Mouse (Mus musculus): ENCODE measurements around the gene Psap. TPM values are rescaled to one million over a fixed set of nuclear protein-coding genes. Genes with fewer than 3 reads are reported as not detected.
"Not testable (repeated sequence)": the region's sequence is repeated elsewhere in the genome, so short reads cannot be mapped to it uniquely, and the experiment has no call there.

Psap gene
- total RNA-seq (2015; ENCODE audit: low replicate concordance) (293 and 311 TPM in 2 replicates), total RNA-seq (2017; ENCODE audit: low replicate concordance) (222 and 228 TPM in 2 replicates)

DNA sequence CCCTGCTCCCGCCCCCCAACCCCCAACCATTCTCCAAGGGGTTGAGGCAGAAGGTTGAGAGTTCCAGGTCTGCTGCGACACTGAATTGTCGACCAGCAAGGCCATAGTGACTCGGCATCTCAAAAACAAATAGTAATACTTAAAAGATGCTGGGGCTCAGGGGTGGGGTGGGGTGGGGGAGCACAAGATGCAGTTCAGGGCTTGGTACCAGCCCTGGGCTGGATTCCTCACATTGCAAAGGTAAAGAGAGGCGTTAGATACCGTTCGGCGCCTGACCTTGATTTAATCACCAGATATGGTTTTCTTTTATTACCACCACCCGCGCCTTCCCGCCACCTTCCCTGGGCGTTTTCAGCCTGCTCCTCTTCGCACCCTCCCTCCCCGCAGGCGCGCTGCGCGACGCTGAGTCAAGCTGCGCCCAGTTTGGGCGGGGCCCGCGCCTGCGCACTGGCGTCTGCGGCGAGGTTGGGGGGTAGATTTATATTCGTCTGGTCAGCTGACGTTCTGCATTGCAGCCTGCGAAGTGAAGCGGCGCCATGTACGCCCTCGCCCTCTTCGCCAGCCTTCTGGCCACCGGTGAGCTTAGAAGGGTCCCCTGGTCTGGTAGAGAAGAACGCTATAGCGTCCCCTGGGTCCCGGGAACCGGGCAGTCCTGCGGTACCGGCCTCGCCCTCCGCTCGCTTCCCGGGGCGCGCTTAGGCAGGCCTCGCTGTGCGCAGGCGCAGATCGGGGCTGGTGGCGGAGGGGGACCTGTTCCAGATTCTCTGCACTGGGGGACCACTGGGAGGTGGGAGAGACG lies at the start of gene Psap:
TSS of gene Psap (plus strand) at position 421 of the 799 bp plus-strand sequence.
- ATAC-seq (replicated peaks; ENCODE audit: low FRiP score, poor library complexity, severe bottlenecking): peak; percentile 93

DNA sequence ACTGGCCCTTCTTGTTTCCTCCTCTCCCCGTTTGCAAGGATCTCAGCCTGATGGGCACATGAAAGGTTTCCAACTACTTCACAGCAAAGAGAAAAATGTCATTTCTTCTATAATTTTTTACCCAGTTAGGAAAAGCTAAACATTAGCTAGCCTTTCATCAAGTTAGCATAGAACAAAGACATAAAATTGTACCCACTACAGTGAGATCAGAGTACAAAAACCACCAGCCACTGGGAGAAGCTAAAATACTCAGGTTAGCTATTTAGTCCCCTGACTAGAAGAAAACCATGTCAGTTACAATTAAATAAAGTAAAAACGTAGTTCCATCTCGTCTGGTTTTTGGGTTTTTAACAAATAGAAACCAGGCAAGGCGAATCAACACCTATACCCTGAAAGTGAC lies 49.8 kb upstream of the Psap start:
- no peak for ATAC-seq (replicated peaks; ENCODE audit: low FRiP score, poor library complexity, severe bottlenecking)

GRCm38 (mm10) chr10:60229113-60229512 lies 48.3 kb upstream of the Psap start:
- no peak for ATAC-seq (replicated peaks; ENCODE audit: low FRiP score, poor library complexity, severe bottlenecking)

DNA sequence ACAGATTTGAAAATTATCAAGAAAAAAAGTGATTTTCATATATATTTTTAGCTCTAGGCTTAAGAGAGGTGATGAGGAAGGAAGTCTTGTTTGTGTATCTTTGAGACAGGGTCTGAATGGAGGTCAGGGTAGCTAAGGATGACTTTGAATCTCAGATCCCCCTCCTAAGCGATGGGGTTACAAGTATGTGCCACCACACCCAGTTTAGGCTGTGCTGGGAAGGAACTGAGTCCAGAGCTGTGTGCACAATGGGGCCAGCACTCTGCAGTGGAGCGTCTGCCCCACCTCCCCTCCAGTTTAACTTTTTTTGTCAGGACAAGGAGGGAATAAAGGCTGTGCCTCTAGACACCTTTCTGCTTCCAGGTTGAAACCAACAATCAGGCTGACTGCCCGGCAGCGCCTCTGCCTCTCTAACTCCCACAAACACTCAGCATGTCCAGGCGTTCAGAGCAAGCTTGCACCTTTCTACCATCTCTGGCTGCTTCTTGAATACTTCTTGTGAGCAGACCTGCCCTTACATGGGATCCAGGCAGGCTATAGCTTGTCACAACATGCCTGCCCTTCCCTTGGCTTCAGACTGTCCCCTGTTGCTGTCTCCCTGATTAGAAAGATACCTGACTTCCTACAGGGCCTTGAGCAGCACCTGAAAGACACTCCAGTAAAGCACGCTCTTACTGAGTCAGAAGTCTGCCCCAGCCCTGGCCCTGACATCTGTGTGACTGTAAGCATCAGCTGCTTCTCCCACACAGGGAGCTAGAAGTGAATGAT lies 46.9 kb upstream of the Psap start:
- ATAC-seq (replicated peaks; ENCODE audit: low FRiP score, poor library complexity, severe bottlenecking): no peak

GRCm38 (mm10) chr10:60234006-60234405 lies 43.4 kb upstream of the Psap start:
- no peak for ATAC-seq (replicated peaks; ENCODE audit: low FRiP score, poor library complexity, severe bottlenecking)

- ATAC-seq (replicated peaks; ENCODE audit: low FRiP score, poor library complexity, severe bottlenecking): not testable (repeated sequence)
Observed at GRCm38 (mm10) chr10:60235876-60236275, 41.6 kb upstream of the Psap start.

- ATAC-seq (replicated peaks; ENCODE audit: low FRiP score, poor library complexity, severe bottlenecking): peak; percentile 62; the same call in 1 of the 2 replicates
Observed at GRCm38 (mm10) chr10:60237475-60238154, 39.8 kb upstream of the Psap start.

- ATAC-seq (replicated peaks; ENCODE audit: low FRiP score, poor library complexity, severe bottlenecking): no peak
Observed at GRCm38 (mm10) chr10:60240416-60240815, 37.0 kb upstream of the Psap start.

DNA sequence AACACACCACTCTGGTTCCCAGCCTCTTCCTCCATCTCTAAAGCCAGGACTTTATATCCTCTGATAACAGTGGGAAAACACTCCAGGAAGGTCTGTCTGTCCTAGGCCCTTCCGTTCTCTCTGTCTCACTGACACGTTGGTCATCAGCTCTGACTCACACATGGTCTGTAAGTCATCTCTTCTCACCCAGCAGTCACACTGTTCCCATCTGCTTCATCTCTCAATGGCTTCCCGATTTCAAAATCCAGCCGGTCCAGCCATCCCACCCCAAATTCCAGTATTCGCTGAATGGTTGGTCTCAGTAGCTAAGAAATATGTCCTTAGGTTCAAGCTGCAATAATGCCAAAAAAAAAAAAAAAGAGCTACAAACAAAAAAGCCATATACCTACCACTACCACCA lies 33.5 kb upstream of the Psap start:
- no peak for ATAC-seq (replicated peaks; ENCODE audit: low FRiP score, poor library complexity, severe bottlenecking)

DNA sequence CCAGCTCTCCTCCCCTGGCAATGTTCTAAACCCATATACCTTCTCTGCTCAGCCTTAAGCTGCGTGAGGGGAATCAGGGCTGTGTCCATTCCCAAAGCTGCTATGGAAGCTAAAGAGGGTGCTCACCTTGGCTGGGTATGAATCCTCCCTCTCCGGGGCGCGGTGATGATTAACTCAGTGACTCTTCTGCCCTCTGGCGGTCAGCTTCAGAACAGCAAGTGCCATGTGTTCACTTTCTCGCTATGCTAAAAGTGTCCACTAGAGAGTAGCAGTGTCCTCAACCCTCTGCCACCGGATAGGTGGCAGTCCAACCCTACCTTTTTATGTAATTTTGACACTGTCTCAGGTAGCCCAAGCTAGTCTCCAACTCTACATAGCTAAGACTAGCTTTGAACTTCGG lies 32.4 kb upstream of the Psap start:
- ATAC-seq (replicated peaks; ENCODE audit: low FRiP score, poor library complexity, severe bottlenecking): peak; percentile 91

- no peak for ATAC-seq (replicated peaks; ENCODE audit: low FRiP score, poor library complexity, severe bottlenecking)
Observed at GRCm38 (mm10) chr10:60245635-60246034, 31.8 kb upstream of the Psap start.

- peak; percentile 50 for ATAC-seq (replicated peaks; ENCODE audit: low FRiP score, poor library complexity, severe bottlenecking)
Observed at GRCm38 (mm10) chr10:60246519-60246918, 30.9 kb upstream of the Psap start.

DNA sequence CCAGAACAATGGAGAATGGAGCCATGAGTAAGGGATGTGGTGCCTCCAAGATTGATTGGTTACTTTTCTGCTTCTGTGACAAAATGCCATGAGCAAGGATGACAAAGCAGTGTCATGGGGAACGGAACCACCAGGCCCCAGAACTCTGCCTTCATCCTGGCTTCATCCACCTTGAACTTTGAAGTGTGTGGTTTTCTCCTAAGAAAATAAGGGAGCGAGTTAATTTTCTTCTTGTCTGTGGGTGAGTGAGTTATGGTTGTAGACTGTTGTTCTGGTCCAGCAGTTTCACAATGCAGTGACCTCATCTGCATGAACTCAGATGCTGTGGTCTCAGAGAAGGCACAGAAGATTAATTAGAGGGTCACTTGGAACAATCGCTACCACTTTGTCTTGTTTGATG lies 29.1 kb upstream of the Psap start:
- ATAC-seq (replicated peaks; ENCODE audit: low FRiP score, poor library complexity, severe bottlenecking): not testable (repeated sequence)

- no peak for ATAC-seq (replicated peaks; ENCODE audit: low FRiP score, poor library complexity, severe bottlenecking)
Observed at GRCm38 (mm10) chr10:60250426-60250965, 26.9 kb upstream of the Psap start.

DNA sequence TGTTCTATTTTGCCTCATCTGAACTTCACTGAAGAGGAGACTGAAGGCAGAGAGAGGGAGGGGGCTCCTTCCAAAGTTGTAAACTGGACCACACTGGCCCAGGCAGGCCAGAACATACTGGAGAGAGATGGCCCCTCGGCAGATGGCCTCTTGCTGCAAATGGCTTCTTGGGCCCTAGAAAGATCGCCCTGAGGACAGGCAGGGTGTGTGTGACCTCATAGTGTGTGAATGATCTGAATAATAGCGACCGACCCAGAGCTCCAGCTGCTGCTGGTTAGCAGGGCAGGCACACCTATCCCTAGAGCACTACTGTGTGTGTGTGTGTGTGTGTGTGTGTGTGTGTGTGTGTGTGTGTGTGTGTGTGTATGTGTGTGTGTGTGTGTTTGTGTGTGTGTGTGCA lies 25.2 kb upstream of the Psap start:
- no peak for ATAC-seq (replicated peaks; ENCODE audit: low FRiP score, poor library complexity, severe bottlenecking)

- ATAC-seq (replicated peaks; ENCODE audit: low FRiP score, poor library complexity, severe bottlenecking): no peak
Observed at GRCm38 (mm10) chr10:60252606-60253005, 24.8 kb upstream of the Psap start.

GRCm38 (mm10) chr10:60256088-60256487 lies 21.3 kb upstream of the Psap start:
- no peak for ATAC-seq (replicated peaks; ENCODE audit: low FRiP score, poor library complexity, severe bottlenecking)

DNA sequence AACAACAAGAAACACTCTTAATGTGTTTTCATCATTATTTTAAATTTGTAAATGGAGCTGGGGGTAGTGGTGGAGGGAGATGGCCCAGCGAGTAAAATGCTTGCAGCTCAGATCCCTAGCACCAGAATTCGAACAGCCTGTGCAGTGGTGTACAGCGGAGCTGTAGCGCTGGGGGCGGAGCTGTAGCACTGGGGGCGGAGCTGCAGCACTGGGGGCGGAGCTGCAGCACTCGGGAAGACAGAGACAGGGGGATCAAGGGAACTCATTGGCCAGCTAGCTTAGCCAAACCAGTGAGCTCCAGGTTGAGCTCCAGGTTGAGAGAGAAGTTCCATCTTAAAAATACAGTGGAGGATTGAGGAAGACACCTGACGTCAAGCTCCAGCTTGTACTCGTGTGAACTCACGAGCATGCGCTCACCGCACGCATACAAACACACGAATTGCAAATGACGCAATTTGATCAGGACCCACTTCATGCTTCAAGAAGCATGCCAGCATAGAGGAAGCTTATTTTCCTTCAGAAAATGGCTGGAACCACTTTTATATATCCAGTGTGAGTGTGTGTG lies 20.1 kb upstream of the Psap start:
- ATAC-seq (replicated peaks; ENCODE audit: low FRiP score, poor library complexity, severe bottlenecking): 0 out of 2 replicates have a peak, but pooled peaks have one; percentile 36

DNA sequence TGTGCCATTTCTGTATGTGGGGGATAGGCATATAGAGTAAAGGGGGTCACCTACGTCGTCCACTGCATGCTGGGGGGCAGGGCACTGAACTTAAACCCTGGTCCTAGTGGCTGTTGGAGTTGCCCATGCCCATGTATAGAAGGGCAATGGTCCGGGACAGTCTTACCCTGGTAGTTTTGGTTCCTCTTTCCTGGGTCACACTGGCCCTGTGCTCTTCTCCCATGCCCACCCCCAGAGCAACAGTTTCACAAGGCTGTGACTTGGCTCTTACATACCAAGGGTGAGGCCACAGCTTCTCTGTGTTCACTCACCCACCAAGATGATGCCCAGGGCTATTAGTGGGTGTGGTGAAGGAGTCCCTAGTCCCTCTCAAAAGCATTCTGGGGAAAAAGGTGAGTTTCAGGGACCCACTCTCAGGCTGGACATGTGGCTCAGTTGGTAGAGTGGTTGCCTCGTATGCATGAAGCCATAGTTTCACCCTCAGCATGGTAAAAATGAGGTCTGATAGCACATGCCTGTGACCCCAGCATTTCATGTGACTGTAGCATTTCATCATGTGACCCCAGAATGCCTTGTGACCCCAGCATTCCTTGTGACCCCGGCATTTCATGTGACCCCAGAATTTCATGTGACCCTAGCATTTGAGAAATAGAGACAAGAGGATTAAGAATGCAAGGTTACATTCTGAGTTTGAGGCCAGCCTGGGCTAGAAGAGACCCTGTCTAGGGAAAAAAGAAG lies 16.7 kb upstream of the Psap start:
- ATAC-seq (replicated peaks; ENCODE audit: low FRiP score, poor library complexity, severe bottlenecking): no peak
